Mouse (Mus musculus): ENCODE measurements around the gene Tbx19. TPM values are rescaled to one million over a fixed set of nuclear protein-coding genes. Genes with fewer than 3 reads are reported as not detected.

The Tbx19 gene
- polyA plus RNA-seq, 1 experiment from 2014 or later, result not detected

GRCm38 (mm10) chr1:165186491-165186890 lies 25.9 kb upstream of the Tbx19 start:
- no peak for ATAC-seq (ENCODE audit: low FRiP score, low TSS enrichment)
- whole genome bisulfite sequencing, result 89% methylated on average over 12 of the region's 12 CpGs
- no peaks in the 10 kb centered on the region for H3K9me3 ChIP-seq (ENCODE audit: low read length)
- H3K4me1 ChIP-seq (ENCODE audit: insufficient read depth, low read length), result peaks cover 5% of the 10 kb centered on the region; the same call in 1 of the 2 replicates
- no peak overlapping the region for H3K9ac ChIP-seq (replicated peaks; ENCODE audit: low read length)
- H3K4me3 ChIP-seq (ENCODE audit: low read length), result no peak overlapping the region
- H3K36me3 ChIP-seq (ENCODE audit: insufficient read depth, low read length), result peaks cover 31% of the 10 kb centered on the region
- no peaks in the 10 kb centered on the region for H3K27me3 ChIP-seq (ENCODE audit: insufficient read depth, low read length)
- H3K4me2 ChIP-seq (replicated peaks; ENCODE audit: low read depth, low read length), result no peak overlapping the region
- no peak overlapping the region for H3K27ac ChIP-seq (ENCODE audit: low read length)

- ATAC-seq (ENCODE audit: low FRiP score, low TSS enrichment), result no peak
- Histone ChIP-seq H3K27me3 (ENCODE audit: insufficient read depth, low read length) (no peaks in the 10 kb centered on the region), H3K4me2 (replicated peaks; ENCODE audit: low read depth, low read length) (no peak overlapping the region), H3K9ac (replicated peaks; ENCODE audit: low read length) (no peak overlapping the region), H3K4me1 (ENCODE audit: insufficient read depth, low read length) (peaks cover 5% of the 10 kb centered on the region; the same call in 1 of the 2 replicates), H3K27ac (ENCODE audit: low read length) (no peak overlapping the region), H3K4me3 (ENCODE audit: low read length) (no peak overlapping the region), H3K36me3 (ENCODE audit: insufficient read depth, low read length) (peaks cover 36% of the 10 kb centered on the region), H3K9me3 (ENCODE audit: low read length) (no peaks in the 10 kb centered on the region)
- WGBS, result 64% methylated on average over 7 of the region's 7 CpGs
Measured at GRCm38 (mm10) chr1:165185116-165185515, 24.5 kb upstream of the Tbx19 start.

GRCm38 (mm10) chr1:165184178-165184577 lies 23.6 kb upstream of the Tbx19 start:
- Histone ChIP-seq H3K4me2 (replicated peaks; ENCODE audit: low read depth, low read length) (no peak overlapping the region), H3K27ac (ENCODE audit: low read length) (no peak overlapping the region), H3K9ac (replicated peaks; ENCODE audit: low read length) (no peak overlapping the region), H3K4me1 (ENCODE audit: insufficient read depth, low read length) (peaks cover 5% of the 10 kb centered on the region; the same call in 1 of the 2 replicates), H3K27me3 (ENCODE audit: insufficient read depth, low read length) (no peaks in the 10 kb centered on the region), H3K4me3 (ENCODE audit: low read length) (no peak overlapping the region), H3K36me3 (ENCODE audit: insufficient read depth, low read length) (peaks cover 38% of the 10 kb centered on the region), H3K9me3 (ENCODE audit: low read length) (no peaks in the 10 kb centered on the region)
- ATAC-seq (ENCODE audit: low FRiP score, low TSS enrichment), result no peak
- 87% methylated on average over 3 of the region's 3 CpGs for WGBS

GRCm38 (mm10) chr1:165183400-165183799 lies 22.8 kb upstream of the Tbx19 start:
- no peak for ATAC-seq (ENCODE audit: low FRiP score, low TSS enrichment)
- 72% methylated on average over 6 of the region's 6 CpGs for WGBS
- peaks cover 44% of the 10 kb centered on the region for H3K36me3 ChIP-seq (ENCODE audit: insufficient read depth, low read length)

GRCm38 (mm10) chr1:165179321-165179720 lies 18.7 kb upstream of the Tbx19 start:
- Histone ChIP-seq H3K4me2 (replicated peaks; ENCODE audit: low read depth, low read length) (no peak overlapping the region), H3K9ac (replicated peaks; ENCODE audit: low read length) (no peak overlapping the region), H3K4me3 (ENCODE audit: low read length) (no peak overlapping the region), H3K27me3 (ENCODE audit: insufficient read depth, low read length) (no peaks in the 10 kb centered on the region), H3K9me3 (ENCODE audit: low read length) (no peaks in the 10 kb centered on the region), H3K27ac (ENCODE audit: low read length) (no peak overlapping the region), H3K4me1 (ENCODE audit: insufficient read depth, low read length) (no peaks in the 10 kb centered on the region), H3K36me3 (ENCODE audit: insufficient read depth, low read length) (peaks cover 32% of the 10 kb centered on the region)
- WGBS, result 88% methylated on average over 5 of the region's 5 CpGs
- no peak for ATAC-seq (ENCODE audit: low FRiP score, low TSS enrichment)

More at GRCm38 (mm10) chr1:165183400-165183799, 22.8 kb upstream of the Tbx19 start:
- Histone ChIP-seq H3K9me3 (ENCODE audit: low read length) (no peaks in the 10 kb centered on the region), H3K4me2 (replicated peaks; ENCODE audit: low read depth, low read length) (no peak overlapping the region), H3K9ac (replicated peaks; ENCODE audit: low read length) (no peak overlapping the region), H3K4me3 (ENCODE audit: low read length) (no peak overlapping the region), H3K27ac (ENCODE audit: low read length) (no peak overlapping the region), H3K4me1 (ENCODE audit: insufficient read depth, low read length) (no peaks in the 10 kb centered on the region), H3K27me3 (ENCODE audit: insufficient read depth, low read length) (no peaks in the 10 kb centered on the region)

GRCm38 (mm10) chr1:165178075-165178474 lies 17.5 kb upstream of the Tbx19 start:
- H3K9ac ChIP-seq (replicated peaks; ENCODE audit: low read length), result no peak overlapping the region
- no peak for ATAC-seq (ENCODE audit: low FRiP score, low TSS enrichment)
- H3K4me1 ChIP-seq (ENCODE audit: insufficient read depth, low read length), result no peaks in the 10 kb centered on the region
- WGBS, result 72% methylated on average over 6 of the region's 6 CpGs
- H3K4me3 ChIP-seq (ENCODE audit: low read length), result no peak overlapping the region
- H3K9me3 ChIP-seq (ENCODE audit: low read length), result no peaks in the 10 kb centered on the region
- H3K4me2 ChIP-seq (replicated peaks; ENCODE audit: low read depth, low read length), result no peak overlapping the region
- no peak overlapping the region for H3K27ac ChIP-seq (ENCODE audit: low read length)
- H3K27me3 ChIP-seq (ENCODE audit: insufficient read depth, low read length), result no peaks in the 10 kb centered on the region
- peaks cover 28% of the 10 kb centered on the region for H3K36me3 ChIP-seq (ENCODE audit: insufficient read depth, low read length)

- H3K36me3 ChIP-seq (ENCODE audit: insufficient read depth, low read length), result peaks cover 7% of the 10 kb centered on the region; the same call in 1 of the 2 replicates
- no peak for ATAC-seq (ENCODE audit: low FRiP score, low TSS enrichment)
- H3K4me1 ChIP-seq (ENCODE audit: insufficient read depth, low read length), result no peaks in the 10 kb centered on the region
- no peak overlapping the region for H3K27ac ChIP-seq (ENCODE audit: low read length)
- H3K27me3 ChIP-seq (ENCODE audit: insufficient read depth, low read length), result no peaks in the 10 kb centered on the region
- no peak overlapping the region for H3K9ac ChIP-seq (replicated peaks; ENCODE audit: low read length)
- 68% methylated on average over 6 of the region's 9 CpGs for WGBS
- H3K9me3 ChIP-seq (ENCODE audit: low read length), result no peaks in the 10 kb centered on the region
- no peak overlapping the region for H3K4me3 ChIP-seq (ENCODE audit: low read length)
- H3K4me2 ChIP-seq (replicated peaks; ENCODE audit: low read depth, low read length), result no peak overlapping the region
Measured at GRCm38 (mm10) chr1:165174059-165174616, 13.6 kb upstream of the Tbx19 start.

- Histone ChIP-seq H3K36me3 (ENCODE audit: insufficient read depth, low read length) (no peaks in the 10 kb centered on the region), H3K4me1 (ENCODE audit: insufficient read depth, low read length) (no peaks in the 10 kb centered on the region), H3K9ac (replicated peaks; ENCODE audit: low read length) (no peak overlapping the region), H3K9me3 (ENCODE audit: low read length) (no peaks in the 10 kb centered on the region), H3K27ac (ENCODE audit: low read length) (no peak overlapping the region), H3K4me3 (ENCODE audit: low read length) (no peak overlapping the region), H3K4me2 (replicated peaks; ENCODE audit: low read depth, low read length) (no peak overlapping the region), H3K27me3 (ENCODE audit: insufficient read depth, low read length) (no peaks in the 10 kb centered on the region)
- no peak for ATAC-seq (ENCODE audit: low FRiP score, low TSS enrichment)
- 86% methylated on average over 7 of the region's 8 CpGs for WGBS
Measured at GRCm38 (mm10) chr1:165171277-165171676, 10.7 kb upstream of the Tbx19 start.

GRCm38 (mm10) chr1:165170157-165170556 lies 9.6 kb upstream of the Tbx19 start:
- Histone ChIP-seq H3K4me2 (replicated peaks; ENCODE audit: low read depth, low read length) (no peak overlapping the region), H3K9me3 (ENCODE audit: low read length) (0 out of 2 replicates have a peak, but pooled peaks cover 5% of the 10 kb centered on the region), H3K27me3 (ENCODE audit: insufficient read depth, low read length) (no peaks in the 10 kb centered on the region), H3K4me3 (ENCODE audit: low read length) (no peak overlapping the region), H3K4me1 (ENCODE audit: insufficient read depth, low read length) (no peaks in the 10 kb centered on the region), H3K27ac (ENCODE audit: low read length) (no peak overlapping the region), H3K36me3 (ENCODE audit: insufficient read depth, low read length) (no peaks in the 10 kb centered on the region), H3K9ac (replicated peaks; ENCODE audit: low read length) (no peak overlapping the region)
- WGBS, result 59% methylated on average over 5 of the region's 5 CpGs
- no peak for ATAC-seq (ENCODE audit: low FRiP score, low TSS enrichment)

GRCm38 (mm10) chr1:165169462-165169861 lies 8.9 kb upstream of the Tbx19 start:
- Histone ChIP-seq H3K4me3 (ENCODE audit: low read length) (no peak overlapping the region), H3K4me1 (ENCODE audit: insufficient read depth, low read length) (no peaks in the 10 kb centered on the region), H3K36me3 (ENCODE audit: insufficient read depth, low read length) (no peaks in the 10 kb centered on the region), H3K9me3 (ENCODE audit: low read length) (0 out of 2 replicates have a peak, but pooled peaks cover 5% of the 10 kb centered on the region), H3K4me2 (replicated peaks; ENCODE audit: low read depth, low read length) (no peak overlapping the region), H3K27ac (ENCODE audit: low read length) (no peak overlapping the region), H3K27me3 (ENCODE audit: insufficient read depth, low read length) (no peaks in the 10 kb centered on the region), H3K9ac (replicated peaks; ENCODE audit: low read length) (no peak overlapping the region)
- WGBS, result 89% methylated on average over 3 of the region's 3 CpGs
- ATAC-seq (ENCODE audit: low FRiP score, low TSS enrichment), result no peak
